Mouse (Mus musculus) cerebellum, adult 8-10 months (tissue): Measurements from ENCODE around the gene Olfr486.
"Not testable (repeated sequence)": the region's sequence is repeated elsewhere in the genome, so short reads cannot be mapped to it uniquely, and the experiment has no call there.

ENCODE experiments used
- DNase-seq: peaks from one replicate; pipeline ENCODE4 v3.0.0; 2022

The Olfr486 gene

GRCm38 (mm10) chr7:108172642-108173041 lies at the start of gene Olfr486:
Gene Olfr486, minus strand, starts transcription at chr7:108172742.
- not testable (repeated sequence) for DNase-seq

GRCm38 (mm10) chr7:108214536-108214935 lies 42.0 kb upstream of the Olfr486 start, which contains the start of gene Olfr487:
Gene Olfr487, minus strand, starts transcription at chr7:108214636.
- DNase-seq, result not testable (repeated sequence)

GRCm38 (mm10) chr7:108196938-108197337 lies 24.4 kb upstream of the Olfr486 start:
- DNase-seq, result no peak

GRCm38 (mm10) chr7:108196337-108196736 lies 23.8 kb upstream of the Olfr486 start:
- DNase-seq, result not testable (repeated sequence)

DNA sequence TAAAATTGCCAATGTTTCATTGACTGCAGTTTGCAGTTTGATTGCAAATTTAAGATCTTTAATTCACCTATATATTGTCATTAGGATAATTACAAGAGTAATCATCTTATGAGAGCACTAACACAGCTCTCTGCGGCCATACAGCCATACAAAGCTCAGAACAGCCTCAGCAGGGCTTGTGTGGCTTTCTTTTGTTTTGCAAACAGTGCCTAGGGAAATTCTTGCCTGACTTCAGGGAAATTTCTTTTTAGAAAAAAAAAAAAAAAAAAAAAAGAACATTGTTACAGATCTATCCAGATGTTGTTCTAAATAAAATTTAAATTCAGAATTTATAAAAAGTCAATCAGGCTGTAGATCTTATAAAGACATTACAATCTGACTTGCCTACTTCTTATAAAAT lies 20.2 kb upstream of the Olfr486 start:
- DNase-seq, result not testable (repeated sequence)

GRCm38 (mm10) chr7:108191196-108191595 lies 18.7 kb upstream of the Olfr486 start:
- not testable (repeated sequence) for DNase-seq

DNA sequence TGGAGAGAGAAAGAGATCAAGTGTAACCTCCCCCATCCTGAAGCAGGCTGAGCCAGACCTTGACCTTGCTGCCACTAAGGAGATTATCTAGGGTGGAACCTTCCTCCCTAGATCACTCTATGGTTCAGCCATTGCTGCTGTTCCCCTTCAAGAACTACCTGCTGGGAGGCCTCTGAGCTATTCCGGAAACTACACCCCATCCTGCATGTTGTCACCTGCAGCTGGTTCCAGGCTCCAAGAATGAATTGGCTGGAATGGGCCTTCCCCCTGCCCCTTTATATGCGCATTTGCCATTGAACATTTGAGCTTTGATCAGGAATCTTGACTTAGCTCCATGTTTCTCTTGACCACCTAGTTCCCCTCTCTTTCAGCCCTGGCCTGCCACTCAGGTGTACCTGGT lies 12.7 kb upstream of the Olfr486 start:
- not testable (repeated sequence) for DNase-seq

GRCm38 (mm10) chr7:108184401-108184800 lies 11.9 kb upstream of the Olfr486 start:
- DNase-seq, result not testable (repeated sequence)

GRCm38 (mm10) chr7:108159771-108160170 lies 12.8 kb downstream of the Olfr486 start, which contains the start of gene Olfr485:
Gene Olfr485, minus strand, starts transcription at chr7:108159871.
- DNase-seq, result no peak

GRCm38 (mm10) chr7:108127349-108127748 lies 45.2 kb downstream of the Olfr486 start, which contains the start of gene Olfr484:
Gene Olfr484, minus strand, starts transcription at chr7:108127449.
- DNase-seq, result no peak
